Mouse (Mus musculus): ENCODE measurements around the gene Erp27. TPM values are rescaled to one million over a fixed set of nuclear protein-coding genes. Genes with fewer than 3 reads are reported as not detected.

Erp27 gene
- total and polyA plus RNA-seq, 3 experiments, result 0.39 TPM; not detected in 2

DNA sequence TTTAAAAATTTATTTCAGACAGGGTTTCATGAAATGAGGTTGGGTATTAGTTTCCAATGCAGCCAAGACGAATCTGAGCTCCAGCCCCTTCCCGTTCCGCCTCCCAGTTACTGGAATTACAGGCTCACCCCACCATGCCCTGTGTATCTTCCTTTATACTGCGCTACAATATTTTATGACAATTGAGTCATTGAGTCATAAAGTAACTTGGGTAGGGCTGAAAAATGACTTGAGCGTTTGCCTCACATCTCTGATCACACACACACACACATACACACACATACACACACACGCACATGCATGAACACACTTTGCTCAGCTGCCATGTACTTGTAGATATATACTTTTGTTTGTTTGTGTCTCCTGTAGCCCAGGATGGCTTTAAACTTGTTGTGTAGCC, 7.7 kb downstream of the Erp27 start:
- Histone ChIP-seq H3K4me3 (ENCODE audit: control insufficient read depth in 1 of 2, insufficient read depth in 1 of 2, low read depth in 2 of 2, low read length in 2 of 2) (no peak overlapping the region), H3K79me2 (ENCODE audit: control insufficient read depth, insufficient read depth, low read length, poor library complexity) (no peaks in the 10 kb centered on the region), H3K27ac (ENCODE audit: control insufficient read depth, low read depth, low read length) (no peak overlapping the region), H3K36me3 (ENCODE audit: control insufficient read depth in 1 of 2, insufficient read depth in 2 of 2, low read length in 2 of 2) (no peaks in the 10 kb centered on the region; a peak in 1 of 4 replicates), H3K9ac (ENCODE audit: control insufficient read depth, low read depth, low read length, poor library complexity, severe bottlenecking) (no peak overlapping the region), H3K9me3 (replicated peaks; ENCODE audit: insufficient read depth, low read length) (no peaks in the 10 kb centered on the region), H3K27me3 (ENCODE audit: control insufficient read depth in 1 of 2, insufficient read depth in 2 of 2, low read length in 2 of 2) (no peaks in the 10 kb centered on the region), H3K4me1 (ENCODE audit: control insufficient read depth in 1 of 2, insufficient read depth in 2 of 2, low read length in 2 of 2) (no peaks in the 10 kb centered on the region)
- no peak for DNase-seq (ENCODE audit: low read depth, low spot score)
- no peak for TF ChIP-seq MAFK (IDR thresholded peaks at IDR 0.05; ENCODE audit: borderline replicate concordance, low read depth, low read length)
- no peak for TF ChIP-seq HCFC1 (IDR thresholded peaks at IDR 0.05; ENCODE audit: low read depth, low read length)
- TF ChIP-seq CTCF (IDR thresholded peaks at IDR 0.05 in 2 of 3, conservative IDR thresholded peaks at IDR 0.05 in 1 of 3; ENCODE audit: control insufficient read depth in 1 of 3, insufficient read depth in 1 of 3, low read depth in 2 of 3, low read length in 3 of 3, poor library complexity in 1 of 3, severe bottlenecking in 1 of 3), result no peak
- TF ChIP-seq ELF1 (IDR thresholded peaks at IDR 0.05; ENCODE audit: low read depth, low read length), result no peak
- TF ChIP-seq NRF1 (IDR thresholded peaks at IDR 0.05; ENCODE audit: insufficient read depth, low read depth, low read length, poor library complexity, severe bottlenecking), result no peak
- TF ChIP-seq GATA1 (IDR thresholded peaks at IDR 0.05; ENCODE audit: low read depth, low read length), result no peak
- no peak for TF ChIP-seq TAL1 (IDR thresholded peaks at IDR 0.05; ENCODE audit: low read length)
- TF ChIP-seq POLR2A (IDR thresholded peaks at IDR 0.05; ENCODE audit: control insufficient read depth in 1 of 2, insufficient read depth in 1 of 2, low read depth in 1 of 2, low read length in 2 of 2, poor library complexity in 1 of 2), result no peak
- TF ChIP-seq MYC (IDR thresholded peaks at IDR 0.05; ENCODE audit: low read depth, low read length), result no peak
- TF ChIP-seq BHLHE40 (IDR thresholded peaks at IDR 0.05; ENCODE audit: borderline replicate concordance, low read depth, low read length), result no peak
- no peak for TF ChIP-seq JUND (IDR thresholded peaks at IDR 0.05; ENCODE audit: low read depth, low read length)
- no peak for TF ChIP-seq NELFE (IDR thresholded peaks at IDR 0.05; ENCODE audit: low read depth, low read length)
- no peak for TF ChIP-seq EP300 (IDR thresholded peaks at IDR 0.05; ENCODE audit: low read depth in 1 of 2, low read length in 2 of 2)
- TF ChIP-seq SMC3 (IDR thresholded peaks at IDR 0.05; ENCODE audit: low read depth, low read length), result no peak
- TF ChIP-seq ZNF384 (IDR thresholded peaks at IDR 0.05; ENCODE audit: low read depth, low read length), result no peak
- TF ChIP-seq USF2 (IDR thresholded peaks at IDR 0.05; ENCODE audit: borderline replicate concordance in 1 of 2, insufficient read depth in 1 of 2, low read depth in 1 of 2, low read length in 2 of 2), result no peak
- TF ChIP-seq CHD2 (IDR thresholded peaks at IDR 0.05; ENCODE audit: low read length), result no peak
- no peak for TF ChIP-seq E2F4 (IDR thresholded peaks at IDR 0.05; ENCODE audit: borderline replicate concordance, low read depth, low read length)
- no peak for TF ChIP-seq ZMIZ1 (IDR thresholded peaks at IDR 0.05; ENCODE audit: low read depth, low read length)
- TF ChIP-seq MAX (IDR thresholded peaks at IDR 0.05; ENCODE audit: low read length), result no peak

DNA sequence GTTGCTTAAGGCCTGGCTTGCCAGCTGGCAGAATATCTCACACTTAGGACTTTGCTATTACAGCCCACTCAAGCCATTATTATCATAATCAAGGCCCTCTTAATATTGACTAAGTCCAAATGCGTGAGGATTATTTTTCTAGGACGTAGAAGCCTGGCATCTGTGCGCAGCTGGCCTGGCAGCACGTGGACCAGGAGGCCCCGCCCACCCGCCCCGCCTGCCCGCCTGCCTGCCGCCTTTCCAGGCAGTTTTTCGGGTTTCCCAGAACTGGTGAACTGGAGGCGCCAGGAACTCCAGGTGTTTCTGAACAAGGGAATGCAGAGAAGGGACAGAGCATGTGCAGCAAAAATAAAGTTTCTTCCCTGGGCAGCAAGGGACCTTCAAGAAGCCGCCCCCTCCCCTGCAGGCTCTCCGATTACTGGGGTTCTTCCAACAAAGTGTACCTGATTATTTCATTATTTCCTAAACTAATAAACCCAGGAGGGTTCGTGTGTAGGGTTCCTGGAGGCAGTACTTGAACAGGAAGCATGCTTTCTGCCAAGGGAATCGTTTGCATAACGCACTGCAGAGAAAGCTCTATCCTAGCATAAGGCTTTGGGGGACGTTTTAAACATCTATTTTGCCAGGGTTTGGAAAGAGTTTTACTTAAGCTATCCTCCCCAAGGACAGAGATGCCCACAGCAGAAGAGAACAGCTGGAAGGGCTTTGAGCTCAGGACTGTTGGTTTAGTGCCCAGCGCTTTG, 8.4 kb downstream of the Erp27 start:
- Histone ChIP-seq H3K79me2 (ENCODE audit: control insufficient read depth, insufficient read depth, low read length, poor library complexity) (no peaks in the 10 kb centered on the region), H3K4me3 (ENCODE audit: control insufficient read depth in 1 of 2, insufficient read depth in 1 of 2, low read depth in 2 of 2, low read length in 2 of 2) (no peak overlapping the region), H3K36me3 (ENCODE audit: control insufficient read depth in 1 of 2, insufficient read depth in 2 of 2, low read length in 2 of 2) (no peaks in the 10 kb centered on the region; a peak in 1 of 4 replicates), H3K27me3 (ENCODE audit: control insufficient read depth in 1 of 2, insufficient read depth in 2 of 2, low read length in 2 of 2) (no peaks in the 10 kb centered on the region), H3K9me3 (replicated peaks; ENCODE audit: insufficient read depth, low read length) (no peaks in the 10 kb centered on the region), H3K4me1 (ENCODE audit: control insufficient read depth in 1 of 2, insufficient read depth in 2 of 2, low read length in 2 of 2) (no peaks in the 10 kb centered on the region), H3K27ac (ENCODE audit: control insufficient read depth, low read depth, low read length) (no peak overlapping the region), H3K9ac (ENCODE audit: control insufficient read depth, low read depth, low read length, poor library complexity, severe bottlenecking) (no peak overlapping the region)
- no peak for DNase-seq (ENCODE audit: low read depth, low spot score)
- TF ChIP-seq ZKSCAN1 (IDR thresholded peaks at IDR 0.05; ENCODE audit: low read depth, low read length) (no peak), MAFK (IDR thresholded peaks at IDR 0.05; ENCODE audit: borderline replicate concordance, low read depth, low read length) (no peak), GABPA (IDR thresholded peaks at IDR 0.05; ENCODE audit: low read depth, low read length) (no peak), UBTF (IDR thresholded peaks at IDR 0.05; ENCODE audit: borderline replicate concordance, insufficient read depth, low read depth, low read length) (no peak), ETS1 (IDR thresholded peaks at IDR 0.05; ENCODE audit: low read depth, low read length) (no peak), POLR2AphosphoS5 (IDR thresholded peaks at IDR 0.05; ENCODE audit: borderline replicate concordance, low read depth, low read length) (no peak), ZC3H11A (IDR thresholded peaks at IDR 0.05; ENCODE audit: low read depth, low read length) (no peak), TCF12 (IDR thresholded peaks at IDR 0.05; ENCODE audit: low read depth, low read length) (no peak), HCFC1 (IDR thresholded peaks at IDR 0.05; ENCODE audit: low read depth, low read length) (no peak)
